Comparison of ENCODE assay signal across 9 mouse cellular contexts in the genomic region with DNA sequence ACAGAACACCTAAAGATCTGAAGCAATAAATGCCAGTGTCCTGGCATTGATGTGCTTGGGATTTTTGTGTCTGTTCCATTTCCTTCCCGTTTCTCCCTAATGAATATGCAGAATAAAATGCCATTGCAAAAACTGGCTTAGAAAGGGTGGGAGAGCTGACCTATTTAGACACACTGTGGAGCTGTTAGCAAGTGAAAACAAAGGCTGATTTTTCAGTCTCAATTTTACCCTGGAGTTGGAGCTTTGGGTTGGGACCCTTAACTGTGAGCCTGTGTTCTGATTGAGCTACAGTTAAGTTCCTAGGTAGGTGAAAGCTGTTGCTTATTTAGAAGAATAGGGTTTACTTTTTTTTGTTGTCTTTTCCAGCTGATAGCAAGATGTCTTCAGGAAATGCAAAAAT. TPM values are rescaled to one million over a fixed set of nuclear protein-coding genes. Genes with fewer than 3 reads are reported as not detected.
DNase-seq lines count a peak whose midpoint lies in the region; ATAC-seq and TF ChIP-seq lines count a peak whose summit lies in the region.
"Had no signal": no experiment of that assay in that cellular context is flagged by ENCODE, and none has a peak within 500 bp of the region (broad histone marks: within the 10 kb centered on the region; RNA-seq: fewer than 3 reads in every experiment).

No protein-coding gene starts in this region.

- DNase-seq in heart, postnatal 14 days: no peak
- DNase-seq in MEL (ENCODE audit: low read depth, low spot score): no peak
- DNase-seq in hindbrain, embryonic 11.5 days (ENCODE audit: low spot score): no peak
- DNase-seq in midbrain, embryonic 10.5 days (ENCODE audit: low spot score): no peak
- DNase-seq in spleen, postnatal 10 days (ENCODE audit: low spot score in 2 of 2): no peak
- DNase-seq in thymus, postnatal 10 days (ENCODE audit: low spot score in 2 of 2): no peak
- DNase-seq in frontal cortex, postnatal 25 days (ENCODE audit: low spot score in 2 of 2): no peak
- DNase-seq: cerebellum, adult 11 months had no signal

- H3K4me2 ChIP-seq in heart, embryonic 11.5 days: peak overlapping the region; percentile 76
- peak overlapping the region; percentile 35 for H3K4me2 ChIP-seq in hindbrain, embryonic 11.5 days (replicated peaks; ENCODE audit: low read depth, low read length)

- H3K27me3 ChIP-seq in heart, embryonic 11.5 days (ENCODE audit: control insufficient read depth, insufficient read depth, low read length): no peaks in the 10 kb centered on the region
- H3K27me3 ChIP-seq in MEL (ENCODE audit: control insufficient read depth in 1 of 2, insufficient read depth in 2 of 2, low read length in 2 of 2): no peaks in the 10 kb centered on the region
- no peaks in the 10 kb centered on the region for H3K27me3 ChIP-seq in hindbrain, embryonic 11.5 days (ENCODE audit: control insufficient read depth, insufficient read depth, low read length)
- H3K27me3 ChIP-seq in midbrain, embryonic 10.5 days (ENCODE audit: low read depth, poor library complexity, severe bottlenecking): no peaks in the 10 kb centered on the region

- peaks cover 9% of the 10 kb centered on the region for H3K4me1 ChIP-seq in heart, embryonic 11.5 days (ENCODE audit: control insufficient read depth, insufficient read depth, low read length)
- peaks cover 7 to 33% of the 10 kb centered on the region in 2 experiments for H3K4me1 ChIP-seq in MEL (ENCODE audit: control insufficient read depth in 1 of 2, insufficient read depth in 2 of 2, low read length in 2 of 2)
- no peaks in the 10 kb centered on the region; the same call in 1 of the 2 replicates for H3K4me1 ChIP-seq in hindbrain, embryonic 11.5 days (replicated peaks; ENCODE audit: control insufficient read depth, insufficient read depth, low read length)
- H3K4me1 ChIP-seq in midbrain, embryonic 10.5 days: peaks cover 22% of the 10 kb centered on the region

- no peak for ATAC-seq in heart, embryonic 11.5 days (replicated peaks; ENCODE audit: insufficient number of reproducible peaks, low FRiP score, low TSS enrichment)
- no peak for ATAC-seq in hindbrain, embryonic 11.5 days (ENCODE audit: low FRiP score)

- H3K4me3 ChIP-seq in heart, embryonic 11.5 days (ENCODE audit: low read depth, low read length): peak overlapping the region; percentile 60
- peak overlapping the region; percentile 55 to 87 for H3K4me3 ChIP-seq in MEL (ENCODE audit: control insufficient read depth in 1 of 2, insufficient read depth in 1 of 2, low read depth in 2 of 2, low read length in 2 of 2)
- H3K4me3 ChIP-seq in hindbrain, embryonic 11.5 days (ENCODE audit: low read depth, low read length): peak overlapping the region; percentile 56
- H3K4me3 ChIP-seq in midbrain, embryonic 10.5 days: peak overlapping the region; percentile 77

- no peaks in the 10 kb centered on the region for H3K9me3 ChIP-seq in heart, embryonic 11.5 days (replicated peaks; ENCODE audit: control insufficient read depth, low read length)
- no peaks in the 10 kb centered on the region for H3K9me3 ChIP-seq in MEL (replicated peaks; ENCODE audit: insufficient read depth, low read length)
- no peaks in the 10 kb centered on the region for H3K9me3 ChIP-seq in hindbrain, embryonic 11.5 days (ENCODE audit: control insufficient read depth, low read length)
- H3K9me3 ChIP-seq in midbrain, embryonic 10.5 days (replicated peaks): no peaks in the 10 kb centered on the region

- no peak for TF ChIP-seq EP300 in MEL (IDR thresholded peaks at IDR 0.05; ENCODE audit: low read depth in 1 of 2, low read length in 2 of 2)

- no peak for TF ChIP-seq POLR2A in MEL (IDR thresholded peaks at IDR 0.05; ENCODE audit: control insufficient read depth in 1 of 2, insufficient read depth in 1 of 2, low read depth in 1 of 2, low read length in 2 of 2, poor library complexity in 1 of 2)

- TF ChIP-seq RAD21 in MEL (IDR thresholded peaks at IDR 0.05; ENCODE audit: low read depth, low read length): no peak

- no peak overlapping the region for H3K27ac ChIP-seq in heart, embryonic 11.5 days (ENCODE audit: low read depth, low read length)
- no peak overlapping the region for H3K27ac ChIP-seq in MEL (ENCODE audit: control insufficient read depth, low read depth, low read length)
- H3K27ac ChIP-seq in hindbrain, embryonic 11.5 days (ENCODE audit: low read depth, low read length): no peak overlapping the region
- no peak overlapping the region for H3K27ac ChIP-seq in midbrain, embryonic 10.5 days (replicated peaks)

- WGBS in heart, embryonic 11.5 days (ENCODE audit: insufficient replicate concordance): 35% methylated on average over 1 of the region's 1 CpGs
- WGBS in hindbrain, embryonic 11.5 days: 41% methylated on average over 1 of the region's 1 CpGs
- 42% methylated on average over 1 of the region's 1 CpGs for WGBS in midbrain, embryonic 10.5 days

- peak overlapping the region; percentile 74; the same call in 1 of the 2 replicates for H3K9ac ChIP-seq in heart, embryonic 11.5 days (ENCODE audit: low read depth, low read length)
- peak overlapping the region; percentile 87 for H3K9ac ChIP-seq in MEL (ENCODE audit: control insufficient read depth, low read depth, low read length, poor library complexity, severe bottlenecking)
- H3K9ac ChIP-seq in hindbrain, embryonic 11.5 days (ENCODE audit: low read depth, low read length): peak overlapping the region; percentile 67; the same call in 1 of the 2 replicates

- no peak for TF ChIP-seq CTCF in MEL (IDR thresholded peaks at IDR 0.05 in 2 of 3, conservative IDR thresholded peaks at IDR 0.05 in 1 of 3; ENCODE audit: control insufficient read depth in 1 of 3, insufficient read depth in 1 of 3, low read depth in 2 of 3, low read length in 3 of 3, poor library complexity in 1 of 3, severe bottlenecking in 1 of 3)

- peaks cover 20% of the 10 kb centered on the region for H3K36me3 ChIP-seq in heart, embryonic 11.5 days (ENCODE audit: control insufficient read depth, insufficient read depth, low read length)
- H3K36me3 ChIP-seq in MEL (ENCODE audit: control insufficient read depth in 1 of 2, insufficient read depth in 2 of 2, low read length in 2 of 2): peaks cover 20 to 60% of the 10 kb centered on the region in 2 experiments
- H3K36me3 ChIP-seq in hindbrain, embryonic 11.5 days (ENCODE audit: control insufficient read depth, insufficient read depth, low read length): peaks cover 5% of the 10 kb centered on the region; the same call in 1 of the 2 replicates
- peaks cover 51% of the 10 kb centered on the region for H3K36me3 ChIP-seq in midbrain, embryonic 10.5 days

- H3K79me2 ChIP-seq in MEL (ENCODE audit: control insufficient read depth, insufficient read depth, low read length, poor library complexity): peaks cover 45% of the 10 kb centered on the region

- intact Hi-C loops in heart, postnatal 14 days (cut with DNase I): loop anchor here (5.0 kb wide), 2 partner anchors 35 to 130 kb away; a partner anchor contains a TSS

TF ChIP-seq in MEL, 35 proteins besides CTCF, POLR2A, EP300 and RAD21 (continues in another document):
- TF ChIP-seq GABPA (IDR thresholded peaks at IDR 0.05; ENCODE audit: low read depth, low read length): no peak

RNA-seq across cellular contexts. Expression of a gene that starts 1.7 kb away (rescaled TPM):
- 1,014 and 1,024 TPM in 2 replicates for polyA plus RNA-seq in heart, embryonic 11.5 days (2014; fragmentation: Nextera tagmentation; extraction: Ambion mirVana)
- 100 to 1,000 TPM; 392 to 403 TPM for total RNA-seq in heart, postnatal 14 days (2021)
- total RNA-seq in MEL (2012; rRNA removed): 223 and 307 TPM in 2 replicates
- polyA plus RNA-seq in MEL (2012; ENCODE audit: insufficient read depth in 1 of 2, insufficient read length in 2 of 2, low read depth in 1 of 2, low replicate concordance in 2 of 2, missing spikeins in 1 of 2): 100 to 1,000 TPM in 1 of 2 experiments, not detected in 1; 416 TPM
- polyA plus RNA-seq in hindbrain, embryonic 11.5 days (2014; fragmentation: Nextera tagmentation; extraction: Ambion mirVana): 985 and 989 TPM in 2 replicates
- 1,189 and 1,392 TPM in 2 replicates for polyA plus RNA-seq in midbrain, embryonic 10.5 days (2016; fragmentation: Nextera tagmentation; extraction: Ambion mirVana)

RNA-seq across cellular contexts. Expression of a gene that starts 21.2 kb away (rescaled TPM):
- 25.5 and 29.1 TPM in 2 replicates for polyA plus RNA-seq in heart, embryonic 11.5 days (2014; fragmentation: Nextera tagmentation; extraction: Ambion mirVana)
- 10 to 100 TPM; 39.9 to 42.3 TPM for total RNA-seq in heart, postnatal 14 days (2021)
- total RNA-seq in MEL (2012; rRNA removed): 12.2 and 15.1 TPM in 2 replicates
- polyA plus RNA-seq in MEL (2012; ENCODE audit: insufficient read depth in 1 of 2, insufficient read length in 2 of 2, low read depth in 1 of 2, low replicate concordance in 2 of 2, missing spikeins in 1 of 2): 10 to 100 TPM in 1 of 2 experiments, not detected in 1; 22.8 TPM
- polyA plus RNA-seq in hindbrain, embryonic 11.5 days (2014; fragmentation: Nextera tagmentation; extraction: Ambion mirVana): 23.3 and 30.9 TPM in 2 replicates
- polyA plus RNA-seq in midbrain, embryonic 10.5 days (2016; fragmentation: Nextera tagmentation; extraction: Ambion mirVana): 42.0 and 47.1 TPM in 2 replicates

RNA-seq across cellular contexts. Expression of a gene that starts 21.3 kb away (rescaled TPM):
- 16.3 and 21.0 TPM in 2 replicates for polyA plus RNA-seq in heart, embryonic 11.5 days (2014; fragmentation: Nextera tagmentation; extraction: Ambion mirVana)
- 1 to 10 TPM; 6.8 to 9.3 TPM for total RNA-seq in heart, postnatal 14 days (2021)
- total RNA-seq in MEL (2012; rRNA removed): 12.3 and 14.2 TPM in 2 replicates
- 10 to 100 TPM in 1 of 2 experiments, not detected in 1; 26.0 TPM for polyA plus RNA-seq in MEL (2012; ENCODE audit: insufficient read depth in 1 of 2, insufficient read length in 2 of 2, low read depth in 1 of 2, low replicate concordance in 2 of 2, missing spikeins in 1 of 2)
- polyA plus RNA-seq in hindbrain, embryonic 11.5 days (2014; fragmentation: Nextera tagmentation; extraction: Ambion mirVana): 28.5 and 34.1 TPM in 2 replicates
- 34.8 TPM in 2 replicates for polyA plus RNA-seq in midbrain, embryonic 10.5 days (2016; fragmentation: Nextera tagmentation; extraction: Ambion mirVana)

RNA-seq across cellular contexts. Expression of a gene that starts 33.7 kb away (rescaled TPM):
- polyA plus RNA-seq in heart, embryonic 11.5 days (2014; fragmentation: Nextera tagmentation; extraction: Ambion mirVana): 3.2 and 4.6 TPM in 2 replicates
- 1 to 10 TPM; 1.7 to 2.7 TPM for total RNA-seq in heart, postnatal 14 days (2021)
- total RNA-seq in MEL (2012; rRNA removed): 2.3 and 2.8 TPM in 2 replicates
- polyA plus RNA-seq in MEL (2012; ENCODE audit: insufficient read depth in 1 of 2, insufficient read length in 2 of 2, low read depth in 1 of 2, low replicate concordance in 2 of 2, missing spikeins in 1 of 2): 1 to 10 TPM in 1 of 2 experiments, not detected in 1; 3.3 TPM
- polyA plus RNA-seq in hindbrain, embryonic 11.5 days (2014; fragmentation: Nextera tagmentation; extraction: Ambion mirVana): 5.9 and 7.7 TPM in 2 replicates
- polyA plus RNA-seq in midbrain, embryonic 10.5 days (2016; fragmentation: Nextera tagmentation; extraction: Ambion mirVana): 6.6 and 6.7 TPM in 2 replicates

RNA-seq across cellular contexts. Expression of a gene that starts 35.6 kb away (rescaled TPM):
- 645 and 676 TPM in 2 replicates for polyA plus RNA-seq in heart, embryonic 11.5 days (2014; fragmentation: Nextera tagmentation; extraction: Ambion mirVana)
- total RNA-seq in heart, postnatal 14 days (2021): 100 to 1,000 TPM; 315 to 333 TPM
- 258 and 281 TPM in 2 replicates for total RNA-seq in MEL (2012; rRNA removed)
- 100 to 1,000 TPM in 1 of 2 experiments, not detected in 1; 358 TPM for polyA plus RNA-seq in MEL (2012; ENCODE audit: insufficient read depth in 1 of 2, insufficient read length in 2 of 2, low read depth in 1 of 2, low replicate concordance in 2 of 2, missing spikeins in 1 of 2)
- polyA plus RNA-seq in hindbrain, embryonic 11.5 days (2014; fragmentation: Nextera tagmentation; extraction: Ambion mirVana): 600 and 609 TPM in 2 replicates
- 529 and 547 TPM in 2 replicates for polyA plus RNA-seq in midbrain, embryonic 10.5 days (2016; fragmentation: Nextera tagmentation; extraction: Ambion mirVana)
